Mouse (Mus musculus) stomach, embryonic 15.5 days (tissue): ENCODE measurements around the gene Kcnip1. TPM values are rescaled to one million over a fixed set of nuclear protein-coding genes. Genes with fewer than 3 reads are reported as not detected.
A peak's percentile ranks its signal among the peaks of the same experiment; 100 is the strongest.

Experiments
- ATAC-seq: fragments of 200-750 bp; cut with Nextera tagmentation; 2 replicates; pipeline ENCODE4 v1.8.0; 2017; ENCODE audit warnings: low read depth, moderate number of reproducible peaks, moderate TSS enrichment; ENCODE audit not compliant: insufficient read depth, low FRiP score
- H3K27ac ChIP-seq: fragments of 300-500 bp; sonication (generic); 2 replicates; pipeline ENCODE4 v1.5.1; 2015; ENCODE audit warnings: mild to moderate bottlenecking, inconsistent platforms
- H3K27me3 ChIP-seq: fragments of 300-500 bp; sonication (generic); replicated peaks from 2 replicates; pipeline ENCODE4 v1.6.1; 2015; ENCODE audit warnings: inconsistent platforms
- H3K36me3 ChIP-seq: fragments of 300-500 bp; sonication (generic); 2 replicates; pipeline ENCODE4 v1.6.1; 2015; ENCODE audit warnings: inconsistent platforms
- H3K4me1 ChIP-seq: fragments of 300-500 bp; sonication (generic); 2 replicates; pipeline ENCODE4 v1.6.1; 2015; ENCODE audit warnings: inconsistent platforms
- H3K4me2 ChIP-seq: fragments of 300-500 bp; sonication (generic); 2 replicates; pipeline ENCODE4 v1.6.1; 2015; ENCODE audit warnings: mild to moderate bottlenecking, inconsistent platforms
- H3K4me3 ChIP-seq: fragments of 300-500 bp; sonication (generic); replicated peaks from 2 replicates; pipeline ENCODE4 v1.5.1; 2015; ENCODE audit warnings: inconsistent platforms
- H3K9ac ChIP-seq: fragments of 300-500 bp; sonication (generic); 2 replicates; pipeline ENCODE4 v1.6.1; 2015; ENCODE audit warnings: inconsistent platforms
- H3K9me3 ChIP-seq: fragments of 300-500 bp; sonication (generic); 2 replicates; pipeline ENCODE4 v1.6.1; 2016; ENCODE audit warnings: inconsistent platforms
- WGBS: fragments of 180-500 bp; shearing (Covaris S2); methylation state at CpG from one replicate; pipeline ENCODE4 v1.1.7; 2015; 5-methylcytosine and 5-hydroxymethylcytosine counted together
- polyA plus RNA-seq: library from polyadenylated mRNA; unstranded; fragments of >200 nt; fragmentation: Nextera tagmentation; extraction: Ambion mirVana; gene quantifications from 2 replicates; pipeline ENCODE4 v1.2.1, GENCODE M21; 2015

The Kcnip1 gene
- polyA plus RNA-seq, 1 experiment from 2014 or later: 11.8 TPM

GRCm38 (mm10) chr11:33882731-33883328 lies 110.1 kb downstream of the Kcnip1 start:
- ATAC-seq: no peak
- no peak overlapping the region for H3K4me3 ChIP-seq
- no peaks in the 10 kb centered on the region for H3K4me1 ChIP-seq
- 72% methylated on average over 5 of the region's 5 CpGs for WGBS
- no peaks in the 10 kb centered on the region for H3K36me3 ChIP-seq
- H3K27ac ChIP-seq: no peak overlapping the region
- no peak overlapping the region for H3K9ac ChIP-seq
- H3K9me3 ChIP-seq: no peaks in the 10 kb centered on the region
- H3K27me3 ChIP-seq: no peaks in the 10 kb centered on the region
- H3K4me2 ChIP-seq: no peak overlapping the region

GRCm38 (mm10) chr11:33874925-33875324 lies 118.0 kb downstream of the Kcnip1 start:
- no peak overlapping the region for H3K9ac ChIP-seq
- peaks cover 20% of the 10 kb centered on the region for H3K4me1 ChIP-seq
- no peak overlapping the region for H3K4me2 ChIP-seq
- no peak overlapping the region for H3K4me3 ChIP-seq
- H3K9me3 ChIP-seq: no peaks in the 10 kb centered on the region
- H3K36me3 ChIP-seq: no peaks in the 10 kb centered on the region
- H3K27me3 ChIP-seq: no peaks in the 10 kb centered on the region
- H3K27ac ChIP-seq: no peak overlapping the region
- ATAC-seq: no peak

GRCm38 (mm10) chr11:33873071-33873781 lies 119.7 kb downstream of the Kcnip1 start:
- H3K27ac ChIP-seq: peak overlapping the region; percentile 84
- ATAC-seq: peak; percentile 95
- H3K36me3 ChIP-seq: no peaks in the 10 kb centered on the region
- no peaks in the 10 kb centered on the region for H3K9me3 ChIP-seq
- peaks cover 20% of the 10 kb centered on the region for H3K4me1 ChIP-seq
- H3K27me3 ChIP-seq: no peaks in the 10 kb centered on the region
- H3K4me3 ChIP-seq: no peak overlapping the region
- no peak overlapping the region for H3K4me2 ChIP-seq
- WGBS: 42% methylated on average over 10 of the region's 10 CpGs
- H3K9ac ChIP-seq: no peak overlapping the region

- Histone ChIP-seq H3K9ac (no peak overlapping the region), H3K4me1 (peaks cover 20% of the 10 kb centered on the region), H3K27me3 (no peaks in the 10 kb centered on the region), H3K36me3 (no peaks in the 10 kb centered on the region), H3K4me2 (no peak overlapping the region), H3K9me3 (no peaks in the 10 kb centered on the region), H3K27ac (peak overlapping the region; percentile 84), H3K4me3 (no peak overlapping the region)
- ATAC-seq: 0 out of 2 replicates have a peak, but pooled peaks have one; percentile 3
- WGBS: 23% methylated on average over 2 of the region's 2 CpGs
These were observed 120.3 kb downstream of the Kcnip1 start for GRCm38 (mm10) chr11:33872716-33873048.

GRCm38 (mm10) chr11:33871998-33872715 lies 120.8 kb downstream of the Kcnip1 start:
- H3K27me3 ChIP-seq: no peaks in the 10 kb centered on the region
- no peak overlapping the region for H3K9ac ChIP-seq
- 0 out of 2 replicates have a peak, but pooled peaks have one; percentile 24 for ATAC-seq
- no peak overlapping the region for H3K4me3 ChIP-seq
- no peaks in the 10 kb centered on the region for H3K9me3 ChIP-seq
- no peaks in the 10 kb centered on the region for H3K36me3 ChIP-seq
- H3K4me1 ChIP-seq: peaks cover 20% of the 10 kb centered on the region
- no peak overlapping the region for H3K4me2 ChIP-seq
- peak overlapping the region; percentile 84 for H3K27ac ChIP-seq
- 18% methylated on average over 9 of the region's 9 CpGs for WGBS

GRCm38 (mm10) chr11:33870246-33870645 lies 122.7 kb downstream of the Kcnip1 start:
- Histone ChIP-seq H3K9ac (no peak overlapping the region), H3K4me2 (no peak overlapping the region), H3K27me3 (no peaks in the 10 kb centered on the region), H3K27ac (no peak overlapping the region), H3K4me3 (no peak overlapping the region), H3K4me1 (peaks cover 20% of the 10 kb centered on the region), H3K36me3 (no peaks in the 10 kb centered on the region), H3K9me3 (no peaks in the 10 kb centered on the region)
- WGBS: 80% methylated on average over 2 of the region's 2 CpGs
- no peak for ATAC-seq

GRCm38 (mm10) chr11:33869559-33869958 lies 123.4 kb downstream of the Kcnip1 start:
- WGBS: 71% methylated on average over 3 of the region's 3 CpGs
- no peak overlapping the region for H3K4me2 ChIP-seq
- H3K27me3 ChIP-seq: no peaks in the 10 kb centered on the region
- no peaks in the 10 kb centered on the region for H3K36me3 ChIP-seq
- H3K9me3 ChIP-seq: no peaks in the 10 kb centered on the region
- H3K9ac ChIP-seq: no peak overlapping the region
- no peak overlapping the region for H3K4me3 ChIP-seq
- no peak overlapping the region for H3K27ac ChIP-seq
- H3K4me1 ChIP-seq: peaks cover 20% of the 10 kb centered on the region
- no peak for ATAC-seq

GRCm38 (mm10) chr11:33866775-33867174 lies 126.2 kb downstream of the Kcnip1 start:
- Histone ChIP-seq H3K27me3 (no peaks in the 10 kb centered on the region), H3K9me3 (no peaks in the 10 kb centered on the region), H3K9ac (no peak overlapping the region), H3K27ac (no peak overlapping the region), H3K4me2 (no peak overlapping the region), H3K4me1 (peaks cover 1% of the 10 kb centered on the region; the same call in 1 of the 2 replicates), H3K36me3 (no peaks in the 10 kb centered on the region), H3K4me3 (no peak overlapping the region)
- 77% methylated on average over 6 of the region's 6 CpGs for WGBS
- no peak for ATAC-seq

- H3K4me1 ChIP-seq: no peaks in the 10 kb centered on the region
- H3K27me3 ChIP-seq: no peaks in the 10 kb centered on the region
- no peak overlapping the region for H3K4me2 ChIP-seq
- H3K9me3 ChIP-seq: no peaks in the 10 kb centered on the region
- no peak overlapping the region for H3K9ac ChIP-seq
- WGBS: 92% methylated on average over 4 of the region's 4 CpGs
- H3K36me3 ChIP-seq: no peaks in the 10 kb centered on the region
- no peak overlapping the region for H3K4me3 ChIP-seq
- no peak overlapping the region for H3K27ac ChIP-seq
- ATAC-seq: no peak
These were observed 128.7 kb downstream of the Kcnip1 start for GRCm38 (mm10) chr11:33864245-33864644.

- H3K9ac ChIP-seq: no peak overlapping the region
- peak; percentile 65; the same call in 1 of the 2 replicates for ATAC-seq
- H3K27me3 ChIP-seq: no peaks in the 10 kb centered on the region
- no peaks in the 10 kb centered on the region for H3K9me3 ChIP-seq
- H3K4me1 ChIP-seq: no peaks in the 10 kb centered on the region
- no peak overlapping the region for H3K4me2 ChIP-seq
- H3K4me3 ChIP-seq: no peak overlapping the region
- H3K36me3 ChIP-seq: no peaks in the 10 kb centered on the region
- H3K27ac ChIP-seq: no peak overlapping the region
These were observed 131.1 kb downstream of the Kcnip1 start for GRCm38 (mm10) chr11:33861823-33862222.

- H3K36me3 ChIP-seq: no peaks in the 10 kb centered on the region
- no peak overlapping the region for H3K9ac ChIP-seq
- no peaks in the 10 kb centered on the region for H3K4me1 ChIP-seq
- no peak overlapping the region for H3K4me2 ChIP-seq
- H3K9me3 ChIP-seq: no peaks in the 10 kb centered on the region
- no peak overlapping the region for H3K4me3 ChIP-seq
- no peak for ATAC-seq
- 63% methylated on average over 4 of the region's 4 CpGs for WGBS
- H3K27me3 ChIP-seq: no peaks in the 10 kb centered on the region
- H3K27ac ChIP-seq: 0 out of 2 replicates have a peak overlapping the region, but pooled peaks have one; percentile 0
These were observed 131.9 kb downstream of the Kcnip1 start for GRCm38 (mm10) chr11:33860905-33861582.

GRCm38 (mm10) chr11:33849614-33850013 lies 143.3 kb downstream of the Kcnip1 start:
- no peaks in the 10 kb centered on the region for H3K9me3 ChIP-seq
- no peak overlapping the region for H3K9ac ChIP-seq
- no peak overlapping the region for H3K4me2 ChIP-seq
- peaks cover 19% of the 10 kb centered on the region; the same call in 1 of the 2 replicates for H3K27me3 ChIP-seq
- H3K36me3 ChIP-seq: no peaks in the 10 kb centered on the region
- H3K27ac ChIP-seq: no peak overlapping the region
- no peaks in the 10 kb centered on the region for H3K4me1 ChIP-seq
- 52% methylated on average over 11 of the region's 11 CpGs for WGBS
- H3K4me3 ChIP-seq: no peak overlapping the region
- peak; percentile 31; the same call in 1 of the 2 replicates for ATAC-seq
